14 mouse cellular contexts compared by ENCODE assay signal in the genomic region with DNA sequence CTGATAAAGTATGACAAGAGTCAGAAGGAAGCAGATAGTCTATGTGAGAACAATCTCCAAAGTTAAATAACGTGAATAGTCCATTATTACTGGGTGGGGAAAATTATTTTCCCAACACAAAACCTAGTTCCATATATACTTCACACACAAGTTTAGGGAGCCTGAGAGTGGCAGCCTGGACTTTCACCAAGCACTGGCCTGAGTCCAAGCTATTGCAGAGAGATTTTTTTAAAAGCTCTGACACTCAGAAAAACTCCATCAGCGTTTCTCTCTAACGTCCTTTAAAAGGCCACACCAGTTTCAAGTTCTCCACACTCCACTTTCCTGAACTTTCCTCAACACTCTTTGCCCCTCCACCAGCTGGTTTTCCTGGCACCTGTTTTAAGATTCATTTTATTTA. TPM values are rescaled to one million over a fixed set of nuclear protein-coding genes. Genes with fewer than 3 reads are reported as not detected.
DNase-seq lines count a peak whose midpoint lies in the region; ATAC-seq and TF ChIP-seq lines count a peak whose summit lies in the region.
"Had no signal": no experiment of that assay in that cellular context is flagged by ENCODE, and none has a peak within 500 bp of the region (broad histone marks: within the 10 kb centered on the region; RNA-seq: fewer than 3 reads in every experiment).

No protein-coding gene starts in this region.

- H3K9me3 ChIP-seq in lung, postnatal 0 days (ENCODE audit: low read length) = no peaks in the 10 kb centered on the region
- H3K9me3 ChIP-seq: embryonic facial prominence, embryonic 12.5 days; forebrain, embryonic 15.5 days had no signal

- no peak overlapping the region for H3K4me2 ChIP-seq in lung, postnatal 0 days (replicated peaks; ENCODE audit: low read depth, low read length)
- H3K4me2 ChIP-seq: embryonic facial prominence, embryonic 12.5 days; forebrain, embryonic 15.5 days had no signal

- intact Hi-C loops in heart, postnatal 36 days (cut with DNase I) = no loop called here

- peaks cover 16% of the 10 kb centered on the region; the same call in 1 of the 2 replicates for H3K36me3 ChIP-seq in lung, postnatal 0 days (ENCODE audit: insufficient read depth, low read length)

- ATAC-seq in lung, postnatal 0 days = no peak
- ATAC-seq: forebrain, embryonic 15.5 days; hindbrain, embryonic 16.5 days had no signal

- peak; percentile 22 for DNase-seq in adrenal gland, postnatal 14 days
- no peak for DNase-seq in adrenal gland, postnatal 25 days
- peak; percentile 42 for DNase-seq in heart, postnatal 4 days
- DNase-seq in heart, postnatal 36 days = no peak
- peak; percentile 21 for DNase-seq in lung, postnatal 14 days
- DNase-seq in lung, postnatal 0 days (ENCODE audit: low spot score) = no peak
- DNase-seq in kidney, postnatal 14 days = peak; percentile 65
- DNase-seq in cerebellum, adult 11-12 months = no peak
- DNase-seq: cerebellum, adult 11 months; liver had no signal

- 53% methylated on average over 3 of the region's 3 CpGs for WGBS in lung, postnatal 0 days

- no peaks in the 10 kb centered on the region for H3K27me3 ChIP-seq in lung, postnatal 0 days (replicated peaks; ENCODE audit: insufficient read depth, low read length)
- H3K27me3 ChIP-seq: CH12.LX; embryonic facial prominence, embryonic 12.5 days; forebrain, embryonic 15.5 days had no signal

- H3K4me1 ChIP-seq in lung, postnatal 0 days (ENCODE audit: insufficient read depth, low read depth, low read length) = no peaks in the 10 kb centered on the region
- H3K4me1 ChIP-seq: embryonic facial prominence, embryonic 12.5 days; forebrain, embryonic 15.5 days had no signal

- H3K4me3 ChIP-seq in lung, postnatal 0 days (ENCODE audit: low read depth, low read length) = no peak overlapping the region
- H3K4me3 ChIP-seq: embryonic facial prominence, embryonic 12.5 days; forebrain, embryonic 15.5 days had no signal

- no peak overlapping the region for H3K27ac ChIP-seq in lung, postnatal 0 days (ENCODE audit: low read length)
- H3K27ac ChIP-seq: embryonic facial prominence, embryonic 12.5 days; forebrain, embryonic 15.5 days had no signal

- H3K9ac ChIP-seq in lung, postnatal 0 days (replicated peaks; ENCODE audit: low read depth) = no peak overlapping the region
- H3K9ac ChIP-seq: embryonic facial prominence, embryonic 12.5 days; forebrain, embryonic 15.5 days had no signal

- TF ChIP-seq EP300 in lung, postnatal 0 days (IDR thresholded peaks at IDR 0.05) = no peak

- no peak for TF ChIP-seq CTCF in lung, postnatal 0 days (IDR thresholded peaks at IDR 0.05)

RNA-seq across cellular contexts. Expression of a gene that starts 43.6 kb away (rescaled TPM):
- 15.7 and 17.5 TPM in 2 replicates for total RNA-seq in adrenal gland, postnatal 14 days (2021)
- 20.7 and 22.9 TPM in 2 replicates for total RNA-seq in adrenal gland, postnatal 25 days (2021)
- 1 to 10 TPM; 7.6 to 8.3 TPM for total RNA-seq in heart, postnatal 4 days (2021)
- 1 to 10 TPM; 6.7 to 6.9 TPM for total RNA-seq in heart, postnatal 36 days (2021)
- polyA plus RNA-seq in lung, postnatal 0 days (2015; fragmentation: Nextera tagmentation; extraction: Ambion mirVana) = 7.8 and 8.6 TPM in 2 replicates

RNA-seq across cellular contexts. Expression of a gene that starts 44.0 kb away (rescaled TPM):
- total RNA-seq in adrenal gland, postnatal 14 days (2021) = 31.3 and 34.7 TPM in 2 replicates
- total RNA-seq in adrenal gland, postnatal 25 days (2021) = 47.1 and 56.7 TPM in 2 replicates
- 10 to 100 TPM; 23.5 to 23.8 TPM for total RNA-seq in heart, postnatal 4 days (2021)
- total RNA-seq in heart, postnatal 36 days (2021) = 10 to 100 TPM; 15.7 to 16.3 TPM
- polyA plus RNA-seq in lung, postnatal 0 days (2015; fragmentation: Nextera tagmentation; extraction: Ambion mirVana) = 18.6 and 22.0 TPM in 2 replicates

RNA-seq across cellular contexts. Expression of a gene that starts 56.7 kb away (rescaled TPM):
- 58.6 and 59.9 TPM in 2 replicates for total RNA-seq in adrenal gland, postnatal 14 days (2021)
- 82.8 and 89.4 TPM in 2 replicates for total RNA-seq in adrenal gland, postnatal 25 days (2021)
- total RNA-seq in heart, postnatal 4 days (2021) = 10 to 100 TPM; 66.8 to 67.9 TPM
- 10 to 100 TPM; 32.8 to 34.7 TPM for total RNA-seq in heart, postnatal 36 days (2021)
- polyA plus RNA-seq in lung, postnatal 0 days (2015; fragmentation: Nextera tagmentation; extraction: Ambion mirVana) = 9.8 and 16.6 TPM in 2 replicates

Comparison
In these comparisons a context has a peak if more than half of its experiments do, and no peak if none do; other contexts are left out.
1. DNase-seq: peak in adrenal gland, postnatal 14 days (single experiment), heart, postnatal 4 days (single experiment), lung, postnatal 14 days (single experiment) and kidney, postnatal 14 days (single experiment); none in adrenal gland, postnatal 25 days (single experiment), heart, postnatal 36 days (0 of 2), lung, postnatal 0 days (single experiment) and cerebellum, adult 11-12 months (single experiment).